Mouse (Mus musculus): ENCODE measurements at regions not wholly inside any gene's neighbourhood (a gene's known extent, or its start where the extent isn't known, plus 50 kb on each side); places are given as distances from the start of the nearest gene placed in this dataset.
A peak's percentile ranks its signal among the peaks of the same experiment; 100 is the strongest.

DNA sequence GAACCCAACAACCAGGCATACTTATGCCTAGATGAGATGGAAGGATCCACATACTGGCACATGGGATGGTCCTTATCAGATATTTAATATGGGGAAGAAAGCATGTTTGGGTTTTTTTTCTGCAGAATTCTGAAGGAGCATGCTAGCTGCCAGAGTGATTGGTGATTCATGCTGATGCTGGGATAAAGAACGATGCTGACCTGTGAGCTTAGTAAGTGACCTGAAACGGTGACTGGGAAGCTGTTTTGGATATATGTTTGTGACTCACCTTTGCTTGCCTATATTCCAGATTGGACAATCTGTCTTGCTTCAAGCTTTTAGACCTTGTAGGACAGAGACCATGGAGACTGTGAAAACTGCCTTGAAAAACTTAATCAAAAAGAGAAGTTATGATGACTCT lies 974.8 kb downstream of the Grik2 start:
- no peak overlapping the region for H3K4me2 ChIP-seq
- WGBS: 81% methylated on average over 2 of the region's 2 CpGs
- no peak overlapping the region for H3K4me3 ChIP-seq
- H3K4me1 ChIP-seq: no peaks in the 10 kb centered on the region
- H3K27ac ChIP-seq (replicated peaks): no peak overlapping the region
- H3K9me3 ChIP-seq: no peaks in the 10 kb centered on the region
- no peak overlapping the region for H3K9ac ChIP-seq
- H3K27me3 ChIP-seq (replicated peaks): no peaks in the 10 kb centered on the region
- H3K36me3 ChIP-seq: no peaks in the 10 kb centered on the region
- ATAC-seq (ENCODE audit: extremely low read depth, insufficient number of reproducible peaks, low FRiP score, low TSS enrichment): no peak

GRCm38 (mm10) chr10:48810130-48810529 lies 978.4 kb downstream of the Grik2 start:
- Histone ChIP-seq H3K4me1 (no peaks in the 10 kb centered on the region), H3K9me3 (no peaks in the 10 kb centered on the region), H3K9ac (no peak overlapping the region), H3K27ac (replicated peaks) (no peak overlapping the region), H3K27me3 (replicated peaks) (no peaks in the 10 kb centered on the region), H3K4me3 (no peak overlapping the region), H3K4me2 (no peak overlapping the region), H3K36me3 (no peaks in the 10 kb centered on the region)
- WGBS: 78% methylated on average over 7 of the region's 7 CpGs
- ATAC-seq (ENCODE audit: extremely low read depth, insufficient number of reproducible peaks, low FRiP score, low TSS enrichment): no peak; the same call in 1 of the 2 replicates

GRCm38 (mm10) chr10:48769870-48770491 lies 1018.6 kb downstream of the Grik2 start:
- no peak overlapping the region for H3K4me3 ChIP-seq
- no peaks in the 10 kb centered on the region for H3K4me1 ChIP-seq
- ATAC-seq (ENCODE audit: extremely low read depth, insufficient number of reproducible peaks, low FRiP score, low TSS enrichment): no peak
- no peaks in the 10 kb centered on the region for H3K27me3 ChIP-seq (replicated peaks)
- 88% methylated on average over 2 of the region's 2 CpGs for WGBS
- no peak overlapping the region for H3K4me2 ChIP-seq
- H3K36me3 ChIP-seq: no peaks in the 10 kb centered on the region
- H3K9ac ChIP-seq: no peak overlapping the region
- H3K9me3 ChIP-seq: no peaks in the 10 kb centered on the region
- no peak overlapping the region for H3K27ac ChIP-seq (replicated peaks)

GRCm38 (mm10) chr10:48737936-48738335 lies 1050.6 kb downstream of the Grik2 start:
- Histone ChIP-seq H3K4me3 (no peak overlapping the region), H3K36me3 (no peaks in the 10 kb centered on the region), H3K9ac (no peak overlapping the region), H3K4me1 (no peaks in the 10 kb centered on the region), H3K4me2 (no peak overlapping the region), H3K27ac (replicated peaks) (no peak overlapping the region), H3K27me3 (replicated peaks) (no peaks in the 10 kb centered on the region), H3K9me3 (peaks cover 16% of the 10 kb centered on the region; the same call in 1 of the 2 replicates)
- WGBS: 45% methylated on average over 1 of the region's 1 CpGs
- ATAC-seq (ENCODE audit: extremely low read depth, insufficient number of reproducible peaks, low FRiP score, low TSS enrichment): no peak

- H3K27me3 ChIP-seq (replicated peaks): no peaks in the 10 kb centered on the region
- H3K4me1 ChIP-seq: no peaks in the 10 kb centered on the region
- no peaks in the 10 kb centered on the region for H3K36me3 ChIP-seq
- H3K9me3 ChIP-seq: peaks cover 16% of the 10 kb centered on the region; the same call in 1 of the 2 replicates
- H3K9ac ChIP-seq: no peak overlapping the region
- no peak for ATAC-seq (ENCODE audit: extremely low read depth, insufficient number of reproducible peaks, low FRiP score, low TSS enrichment)
- no peak overlapping the region for H3K4me2 ChIP-seq
- H3K27ac ChIP-seq (replicated peaks): 0 out of 2 replicates have a peak overlapping the region, but pooled peaks have one; percentile 17
- WGBS: 80% methylated on average over 6 of the region's 6 CpGs
- no peak overlapping the region for H3K4me3 ChIP-seq
Measured at GRCm38 (mm10) chr10:48736851-48737250, 1051.7 kb downstream of the Grik2 start.

Measured in heart, embryonic 13.5 days (tissue).